Mouse (Mus musculus): ENCODE data around the gene Map3k11. TPM values are rescaled to one million over a fixed set of nuclear protein-coding genes. Genes with fewer than 3 reads are reported as not detected.

Map3k11 gene
- 10 to 100 TPM; 13.0 to 16.1 TPM for total RNA-seq (2021)
- long read RNA-seq, partial matches to known transcripts = 8 of 9 reads
- long read RNA-seq, other reads (novel, unspliced or antisense) = 1 of 9 reads

DNA sequence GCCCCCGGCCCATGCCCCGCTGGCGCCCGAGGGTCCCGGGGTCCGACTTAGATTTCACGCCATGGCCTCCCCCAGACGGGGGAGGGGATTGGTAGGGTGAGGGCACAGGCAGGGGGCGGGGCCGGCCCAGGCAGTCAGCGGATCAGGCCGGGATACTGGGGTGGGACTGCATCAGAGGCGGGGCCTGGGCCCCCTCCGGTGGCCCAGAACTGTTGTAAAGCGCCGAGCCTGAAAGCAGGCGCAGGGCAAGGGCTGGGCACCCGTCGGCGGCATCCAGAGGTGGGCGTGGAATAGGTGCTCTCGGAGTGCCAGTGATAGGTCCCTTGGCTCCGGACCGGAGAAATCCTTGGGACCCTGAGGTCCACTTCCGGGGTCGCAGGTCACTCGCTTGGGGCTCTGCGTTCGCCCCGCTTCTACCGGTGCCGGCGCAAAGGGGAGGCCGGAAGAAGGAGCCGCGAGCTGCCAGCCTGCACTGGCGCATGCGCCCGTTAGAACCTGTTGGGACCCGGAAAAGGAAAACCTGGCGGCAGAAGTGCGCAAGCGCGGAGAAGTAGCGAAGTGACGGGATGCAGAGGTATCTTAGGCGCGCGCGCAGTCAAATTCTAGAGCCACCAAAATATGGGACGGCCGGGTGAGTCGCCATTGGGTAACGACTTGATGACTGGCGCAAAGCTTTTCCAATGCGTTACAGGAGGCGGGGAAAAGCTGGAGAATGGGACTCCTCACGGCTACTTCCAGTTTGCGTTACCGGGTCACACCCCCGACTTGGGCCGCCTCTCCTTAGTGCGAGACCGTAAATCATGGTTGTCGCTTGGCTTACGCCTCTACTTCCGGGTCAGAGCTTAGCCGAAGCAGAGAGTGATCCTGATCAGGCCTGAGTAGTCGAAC lies at the start of gene Map3k11, which contains the start of gene Pcnx3:
Map3k11 (plus strand) TSS at position 543 of the 888 bp plus-strand sequence.
Pcnx3 (minus strand) TSS at position 709 of the 888 bp plus-strand sequence.
- peak; percentile 96 to 98 for DNase-seq (ENCODE audit: low spot score in 2 of 2)

DNA sequence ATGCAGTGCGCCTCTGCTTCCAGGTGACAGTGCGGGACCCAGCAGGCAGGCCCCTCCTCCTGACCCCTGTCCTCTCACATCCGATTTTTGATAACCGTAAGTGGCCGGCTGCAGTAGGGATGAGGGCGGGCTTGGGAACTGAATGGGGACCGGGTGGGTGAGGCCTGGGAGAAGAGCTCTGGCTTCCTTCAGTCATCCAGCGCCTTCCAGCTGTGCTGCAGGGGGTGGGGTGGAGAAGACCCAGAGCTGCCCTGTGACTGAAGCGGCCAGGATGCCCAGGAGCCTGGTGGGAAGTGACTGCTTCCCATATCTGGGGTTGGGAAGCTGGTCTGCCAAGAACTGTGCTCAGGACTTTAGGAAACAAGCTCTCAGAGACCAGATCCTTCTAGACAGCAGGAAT lies 48.2 kb upstream of the Map3k11 start:
- no peak for DNase-seq (ENCODE audit: low spot score in 2 of 2)

DNA sequence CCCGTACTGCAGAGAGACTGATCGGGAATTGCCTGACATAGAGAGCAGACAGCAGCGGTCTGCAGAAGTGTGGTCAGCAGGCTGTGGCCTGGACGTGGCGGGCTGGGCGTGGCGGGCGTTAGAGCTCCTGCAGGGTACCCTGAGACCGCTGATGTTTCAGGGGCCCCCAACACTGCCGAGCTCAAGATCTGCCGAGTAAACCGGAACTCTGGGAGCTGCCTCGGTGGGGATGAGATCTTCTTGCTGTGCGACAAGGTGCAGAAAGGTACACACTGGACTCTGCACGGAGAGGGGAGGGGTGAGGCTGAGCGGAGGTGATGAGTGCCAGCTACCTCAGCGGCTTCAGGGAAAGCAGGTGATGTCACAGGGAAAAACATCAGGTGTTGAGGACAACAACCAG lies 47.5 kb upstream of the Map3k11 start:
- no peak for DNase-seq (ENCODE audit: low spot score in 2 of 2)

DNA sequence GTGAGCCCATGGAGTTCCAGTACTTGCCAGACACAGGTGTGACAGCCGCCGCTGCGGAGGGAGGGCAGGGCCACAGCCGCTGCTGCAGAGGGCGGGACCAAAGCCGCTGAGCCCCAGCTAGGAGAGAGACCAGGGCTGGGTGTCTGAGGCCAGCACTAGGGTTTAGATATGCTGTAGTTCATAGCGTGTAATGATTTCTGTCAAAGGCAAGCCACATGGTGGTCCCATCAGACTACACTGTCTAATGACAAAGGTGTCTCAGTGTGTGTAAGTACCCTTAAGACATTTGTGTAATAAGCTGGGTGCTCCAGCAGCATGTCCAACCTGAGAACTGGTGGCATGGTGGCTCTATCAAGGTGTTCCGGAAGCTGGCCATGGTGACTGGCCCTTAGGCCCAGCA lies 46.9 kb upstream of the Map3k11 start:
- no peak for DNase-seq (ENCODE audit: low spot score in 2 of 2)

DNA sequence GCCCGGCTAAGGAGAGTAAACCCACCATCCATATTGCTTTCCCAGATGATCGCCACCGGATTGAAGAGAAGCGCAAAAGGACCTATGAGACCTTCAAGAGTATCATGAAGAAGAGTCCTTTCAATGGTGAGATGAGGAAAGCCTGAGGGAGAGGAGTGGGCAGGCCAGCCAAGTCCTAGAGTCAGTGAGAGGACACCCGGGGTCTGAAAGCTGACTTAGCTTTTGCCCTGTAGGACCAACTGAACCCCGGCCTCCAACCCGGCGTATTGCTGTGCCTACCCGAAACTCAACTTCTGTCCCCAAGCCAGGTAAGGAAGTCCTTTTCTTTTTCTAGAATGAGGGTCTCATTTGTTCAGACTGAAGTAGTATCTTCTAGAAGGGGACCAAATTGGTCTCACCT lies 43.3 kb upstream of the Map3k11 start:
- DNase-seq (ENCODE audit: low spot score in 2 of 2) = no peak

DNA sequence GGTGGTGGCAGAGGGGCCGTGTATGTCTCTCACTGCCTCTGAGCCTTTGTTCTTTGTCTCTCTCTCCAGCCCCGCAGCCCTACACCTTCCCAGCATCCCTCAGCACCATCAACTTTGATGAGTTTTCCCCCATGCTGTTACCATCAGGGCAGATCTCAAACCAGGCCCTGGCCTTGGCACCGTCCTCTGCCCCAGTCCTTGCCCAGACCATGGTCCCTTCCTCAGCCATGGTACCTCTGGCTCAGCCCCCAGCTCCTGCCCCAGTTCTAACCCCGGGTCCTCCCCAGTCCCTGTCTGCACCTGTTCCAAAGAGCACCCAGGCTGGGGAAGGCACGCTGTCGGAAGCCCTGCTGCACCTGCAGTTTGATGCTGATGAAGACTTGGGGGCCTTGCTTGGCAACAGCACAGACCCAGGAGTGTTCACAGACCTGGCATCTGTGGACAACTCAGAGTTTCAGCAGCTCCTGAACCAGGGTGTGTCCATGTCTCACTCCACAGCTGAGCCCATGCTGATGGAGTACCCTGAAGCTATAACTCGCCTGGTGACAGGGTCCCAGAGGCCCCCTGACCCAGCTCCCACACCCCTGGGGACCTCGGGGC lies 41.7 kb upstream of the Map3k11 start:
- peak in 1 of 2 experiments; percentile 3 for DNase-seq (ENCODE audit: low spot score in 2 of 2)

DNA sequence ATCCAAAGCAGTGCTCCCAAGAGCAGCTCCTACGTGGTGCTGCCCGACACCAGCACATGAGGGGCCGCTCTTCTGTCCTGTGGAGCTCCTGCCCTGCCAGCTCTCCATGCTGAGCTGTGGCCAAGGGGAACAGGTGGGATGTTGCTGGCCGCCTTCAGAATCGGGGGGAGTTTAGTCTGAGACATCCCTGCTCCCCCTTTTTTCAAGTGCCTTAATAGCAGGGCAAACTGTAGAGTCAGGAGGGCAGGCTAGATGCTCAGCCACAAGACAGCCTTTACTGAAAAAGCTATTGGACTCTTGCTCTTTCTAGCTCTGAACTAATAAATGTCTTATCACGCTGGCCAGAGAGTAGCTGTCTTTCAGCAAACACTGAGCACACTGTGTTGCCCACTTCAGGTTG lies 40.8 kb upstream of the Map3k11 start:
- DNase-seq (ENCODE audit: low spot score in 2 of 2) = no peak

DNA sequence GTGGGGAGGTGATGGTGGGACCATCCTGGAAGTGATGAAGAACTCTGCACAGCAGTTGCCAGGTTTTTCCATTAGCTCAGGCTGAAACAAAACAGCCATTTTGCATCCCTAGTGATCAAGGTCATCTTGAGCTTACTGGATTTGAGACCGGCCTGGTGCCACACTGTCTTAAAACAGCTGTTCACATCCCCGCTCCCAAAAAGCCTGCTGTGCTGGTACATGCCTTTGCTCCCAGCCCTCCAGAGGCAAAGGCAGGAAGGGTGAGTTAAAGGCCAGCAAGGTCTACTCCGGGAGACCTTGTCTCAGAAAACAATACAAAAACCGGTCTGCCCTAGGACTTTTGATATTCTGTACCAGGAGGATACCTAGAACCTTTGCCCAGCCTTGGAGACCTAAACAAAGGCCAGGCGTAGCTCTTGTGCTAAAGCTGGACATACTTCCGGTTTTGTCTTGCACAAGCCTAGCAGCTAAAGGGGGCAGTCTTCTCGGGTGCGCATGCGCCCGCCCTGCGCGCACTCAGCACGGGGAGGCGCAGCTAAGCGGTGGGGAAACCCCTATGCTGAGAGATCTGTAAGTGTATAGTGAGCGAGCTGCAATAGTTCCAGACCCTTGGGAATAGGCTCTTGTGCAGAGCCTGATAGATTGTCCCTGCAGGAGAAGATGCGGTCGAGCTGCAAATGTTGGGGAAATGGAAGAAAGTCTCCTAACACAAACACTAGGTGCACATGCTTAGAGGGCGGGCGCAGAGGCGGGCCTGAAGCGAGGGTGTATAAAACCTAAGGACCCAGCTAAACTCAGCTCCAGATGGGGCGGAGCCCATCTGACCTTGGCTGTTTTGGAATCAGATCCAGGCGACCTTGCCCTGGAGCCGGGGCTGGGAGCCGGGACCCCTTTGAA lies 39.9 kb upstream of the Map3k11 start:
- DNase-seq (ENCODE audit: low spot score in 2 of 2) = peak; percentile 73 to 81

DNA sequence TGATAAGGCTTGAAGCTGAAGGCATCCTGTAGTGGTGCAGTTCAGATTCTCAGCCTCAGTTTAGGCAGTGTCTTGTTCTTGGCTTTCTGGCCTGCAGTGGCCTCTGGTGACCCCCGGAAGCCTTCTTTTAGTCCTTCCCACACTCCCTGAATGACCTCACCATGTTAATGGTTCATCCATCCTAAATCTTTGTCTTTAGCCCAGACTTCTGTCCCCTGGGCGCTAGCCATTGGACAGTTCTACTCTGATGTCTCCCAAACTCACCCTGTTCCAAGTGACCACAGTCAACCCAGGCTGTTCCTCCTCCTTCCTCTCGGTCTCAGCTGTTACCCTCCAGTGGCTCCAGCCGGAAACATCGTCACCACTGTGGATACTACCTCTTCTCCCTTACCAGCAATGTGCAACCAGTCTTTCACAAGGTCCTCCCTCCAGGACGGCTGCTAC lies 39.2 kb upstream of the Map3k11 start:
- DNase-seq (ENCODE audit: low spot score in 2 of 2) = no peak

DNA sequence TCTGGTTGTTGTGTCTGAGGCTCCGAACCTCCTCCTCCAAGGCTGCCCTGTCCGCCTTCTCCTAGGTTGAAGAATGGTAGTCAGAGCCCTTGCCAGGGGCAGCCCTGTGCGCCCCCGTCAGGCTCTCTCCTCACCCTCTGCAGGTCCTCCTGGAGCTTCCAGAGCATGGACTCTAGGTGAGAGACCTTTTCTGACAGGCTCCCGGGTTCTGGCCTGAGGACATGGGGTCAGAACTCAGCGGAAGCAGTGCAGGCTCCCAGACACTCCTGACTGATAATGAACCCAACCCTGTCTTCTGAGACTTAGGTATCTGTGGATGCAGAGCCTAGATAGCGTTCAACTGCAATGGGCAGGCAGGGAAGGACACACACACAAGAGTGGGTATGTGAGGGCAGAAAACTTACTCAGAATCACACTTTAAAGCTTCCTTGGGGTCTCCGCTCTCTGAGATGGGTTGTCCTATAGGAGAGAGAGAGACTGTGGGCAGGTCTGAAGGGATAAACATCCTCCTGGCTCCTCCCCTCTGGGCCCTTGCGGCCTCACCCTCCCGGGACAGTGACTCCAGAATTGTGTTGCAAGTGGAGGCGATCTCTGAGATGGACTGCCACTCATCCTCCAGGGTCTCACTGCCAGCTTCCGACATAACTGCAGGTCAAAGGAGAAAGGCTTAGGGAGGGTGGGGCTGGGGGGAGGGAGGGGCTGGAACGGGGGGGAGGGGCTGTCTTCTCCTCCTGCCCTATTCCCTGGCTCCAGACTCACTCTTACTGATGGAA lies 36.9 kb upstream of the Map3k11 start:
- no peak for DNase-seq (ENCODE audit: low spot score in 2 of 2)

DNA sequence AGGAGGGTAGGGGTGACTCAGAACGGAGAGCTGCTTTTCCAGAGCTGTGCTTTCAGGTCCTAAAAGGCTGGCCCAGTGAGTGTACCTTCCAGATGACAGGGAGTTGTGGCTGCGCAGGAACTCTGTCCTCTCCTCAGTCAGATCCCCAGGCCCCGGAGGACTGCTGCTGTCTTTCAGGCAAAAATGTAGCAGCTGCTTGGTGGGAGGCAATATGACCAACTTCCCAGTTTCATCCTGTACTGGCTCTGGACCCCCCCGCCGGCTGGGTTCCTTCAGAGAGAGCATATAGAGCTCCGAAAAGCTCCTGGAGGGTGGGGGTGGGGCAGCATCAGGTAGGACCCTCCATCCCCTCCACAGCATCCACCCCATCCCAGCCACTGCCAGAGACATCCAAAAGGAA lies 36.0 kb upstream of the Map3k11 start:
- DNase-seq (ENCODE audit: low spot score in 2 of 2) = no peak

DNA sequence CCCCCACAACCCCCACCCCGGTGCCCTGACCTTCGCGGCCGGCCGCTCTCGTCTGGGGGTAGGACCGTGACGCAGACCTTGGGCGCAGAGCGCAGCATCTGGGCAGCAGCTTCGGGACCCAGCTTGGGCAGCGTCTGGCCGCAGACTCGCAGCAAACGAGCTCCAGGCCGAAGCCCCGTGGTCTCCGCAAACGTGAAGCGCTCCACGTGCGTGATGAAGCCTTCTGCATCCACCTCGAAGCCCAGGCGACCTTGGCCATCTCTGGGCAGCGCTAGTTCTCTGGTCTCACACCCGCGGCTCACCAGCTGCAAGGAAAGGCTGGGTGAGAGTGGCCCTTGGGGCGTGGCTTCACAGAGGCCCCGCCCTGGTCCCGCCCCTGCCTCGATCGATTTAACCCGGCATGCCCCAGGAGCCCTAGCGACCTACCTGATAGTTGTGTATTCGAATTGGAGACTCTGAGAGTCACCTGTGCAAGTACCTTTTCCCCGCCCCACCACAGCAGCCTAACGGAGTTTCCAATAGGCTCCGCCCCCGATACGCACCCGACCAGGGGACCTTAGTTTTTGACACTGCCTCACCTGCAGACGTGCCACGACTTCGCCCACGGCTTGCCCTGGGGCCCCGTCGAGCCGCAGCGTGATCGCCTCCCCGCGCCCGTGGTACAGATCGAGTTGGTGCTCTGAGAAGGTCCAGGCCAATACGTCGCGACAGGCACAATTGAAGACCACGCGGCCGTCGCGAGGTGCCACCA lies 34.4 kb upstream of the Map3k11 start:
- peak in 1 of 2 experiments; percentile 36 for DNase-seq (ENCODE audit: low spot score in 2 of 2)

DNA sequence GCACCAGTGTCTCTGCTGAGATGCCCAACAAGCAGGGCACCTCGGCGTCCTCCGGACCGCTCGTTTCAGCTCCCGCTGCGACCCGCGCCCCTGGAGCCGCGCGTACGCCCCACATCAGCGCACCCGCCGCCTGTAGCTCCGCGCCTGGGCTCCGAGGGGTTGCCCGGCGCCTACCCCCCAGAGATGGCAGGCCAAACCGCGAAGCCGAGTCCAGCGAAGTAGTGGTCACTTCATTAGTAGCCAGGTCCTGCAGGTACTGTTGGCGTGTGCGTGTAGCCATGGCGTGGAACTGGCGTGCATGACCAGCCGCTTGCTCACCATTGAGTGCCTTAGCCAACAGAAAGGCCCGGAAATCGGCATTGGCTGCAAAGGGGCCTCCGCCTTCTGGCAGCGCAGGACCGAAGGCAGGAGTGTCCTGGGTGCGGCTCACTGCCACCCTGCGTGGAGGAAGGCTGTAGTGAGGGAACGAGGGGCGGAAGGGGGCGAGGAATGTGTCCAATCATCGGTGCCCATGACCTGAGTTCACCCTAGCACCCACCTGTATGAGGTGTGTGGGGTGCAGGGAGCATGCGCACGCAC lies 33.7 kb upstream of the Map3k11 start:
- DNase-seq (ENCODE audit: low spot score in 2 of 2) = no peak

DNA sequence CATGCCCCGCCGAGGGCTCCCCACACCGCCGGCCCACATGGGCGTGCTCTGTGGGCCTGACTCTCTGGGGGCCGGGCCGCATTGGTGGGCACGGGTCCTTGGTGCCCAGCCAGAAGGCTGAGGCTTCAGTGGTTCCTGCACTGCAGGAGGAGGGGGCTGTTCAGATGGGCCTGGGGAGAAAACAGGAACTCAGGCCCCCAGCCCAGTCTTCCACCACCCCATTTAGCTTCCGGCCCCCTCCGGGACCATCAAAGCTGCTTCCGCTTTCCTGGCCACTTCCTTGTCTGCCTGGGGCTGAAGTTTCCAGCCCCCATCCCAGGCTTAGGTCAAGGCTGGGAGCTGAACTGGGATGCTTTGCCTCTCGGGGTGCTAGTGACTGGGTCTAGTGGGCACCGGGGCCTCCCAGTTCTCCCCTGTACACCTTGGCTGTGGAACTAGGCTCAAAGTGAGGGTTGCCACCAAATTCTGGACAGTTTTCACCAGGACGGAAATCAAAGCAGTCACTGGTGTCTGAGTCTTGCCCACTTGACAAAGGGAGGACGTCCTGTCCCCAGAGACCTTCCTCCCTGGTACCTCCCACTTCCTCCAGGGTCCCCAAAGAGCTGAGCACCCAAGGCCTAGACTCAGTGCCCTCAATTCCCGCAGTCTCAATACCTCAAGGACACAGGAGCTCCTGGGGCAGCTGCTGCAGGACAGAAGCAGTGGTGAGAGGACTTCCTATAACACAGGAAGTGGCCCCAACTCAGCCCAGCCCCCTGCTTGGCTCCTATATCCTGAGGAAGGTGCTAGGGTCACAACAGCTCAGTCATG lies 27.4 kb upstream of the Map3k11 start:
- no peak for DNase-seq (ENCODE audit: low spot score in 2 of 2)

DNA sequence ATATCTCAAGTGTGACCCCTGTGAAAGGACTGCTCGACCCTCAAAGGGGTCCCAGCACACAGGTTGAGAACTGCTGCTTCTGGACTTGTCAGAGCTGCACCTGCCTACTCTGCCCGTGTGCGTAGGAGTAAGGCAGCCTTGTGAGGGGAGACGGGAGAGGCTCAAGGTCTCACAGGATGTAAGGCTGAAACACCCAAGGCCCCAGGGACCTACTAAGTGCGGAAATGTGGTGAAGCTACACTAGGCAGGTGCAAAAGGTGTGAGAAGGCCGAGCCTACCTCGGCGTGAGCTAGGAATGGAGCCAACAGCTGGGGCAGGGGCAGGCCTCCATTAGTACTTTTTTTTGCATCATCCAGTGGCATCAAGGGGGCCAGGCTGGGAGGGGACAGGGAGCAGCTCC lies 26.2 kb upstream of the Map3k11 start:
- DNase-seq (ENCODE audit: low spot score in 2 of 2) = no peak

DNA sequence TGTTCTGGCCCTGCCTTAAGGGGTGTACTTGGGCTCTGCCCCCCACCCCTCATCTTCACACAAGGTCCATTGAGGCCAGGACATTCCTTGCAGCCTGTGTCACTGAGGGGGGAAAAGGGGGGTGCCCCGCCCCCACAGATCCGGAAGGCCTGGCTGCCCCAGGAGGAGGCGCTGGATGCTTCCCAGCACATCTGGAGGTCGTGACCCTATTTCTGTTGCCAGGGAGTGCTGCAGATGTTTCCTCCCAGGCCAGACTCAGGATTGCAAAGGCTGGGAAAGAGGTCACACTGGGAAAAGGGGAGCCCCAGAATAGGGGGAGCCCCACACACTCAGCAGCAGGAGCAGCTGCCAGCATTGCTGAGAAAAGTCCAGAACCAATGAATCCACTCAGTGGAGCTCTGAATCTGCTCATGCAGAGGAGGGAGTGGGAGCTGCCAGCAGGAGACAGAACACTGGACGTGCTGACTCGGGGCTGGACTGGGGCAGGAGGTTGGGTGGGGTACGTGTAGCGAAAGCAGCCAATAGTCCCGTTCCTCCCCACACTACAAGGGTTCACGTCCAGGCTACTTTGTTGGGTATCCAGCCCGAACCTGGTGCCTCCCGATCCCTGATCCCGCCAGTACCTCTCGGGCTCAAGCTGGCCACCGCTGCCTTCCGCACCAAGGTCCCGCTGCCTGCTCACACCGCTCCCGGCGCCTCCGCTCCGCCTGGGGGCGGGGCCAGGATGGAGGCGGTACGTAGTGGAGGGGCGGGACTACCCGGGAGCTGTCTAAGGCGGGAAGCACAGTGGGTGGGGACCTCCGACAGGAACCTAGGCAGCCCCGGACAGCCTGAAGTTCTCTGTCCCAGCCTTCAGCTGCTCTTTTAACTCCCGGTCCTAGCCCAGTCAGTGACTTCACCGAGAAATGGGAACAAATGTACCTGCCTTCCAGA lies 25.3 kb upstream of the Map3k11 start, which contains the start of gene Sipa1:
Sipa1 (minus strand) TSS at position 727 of the 933 bp plus-strand sequence.
- peak; percentile 79 to 82 for DNase-seq (ENCODE audit: low spot score in 2 of 2)

DNA sequence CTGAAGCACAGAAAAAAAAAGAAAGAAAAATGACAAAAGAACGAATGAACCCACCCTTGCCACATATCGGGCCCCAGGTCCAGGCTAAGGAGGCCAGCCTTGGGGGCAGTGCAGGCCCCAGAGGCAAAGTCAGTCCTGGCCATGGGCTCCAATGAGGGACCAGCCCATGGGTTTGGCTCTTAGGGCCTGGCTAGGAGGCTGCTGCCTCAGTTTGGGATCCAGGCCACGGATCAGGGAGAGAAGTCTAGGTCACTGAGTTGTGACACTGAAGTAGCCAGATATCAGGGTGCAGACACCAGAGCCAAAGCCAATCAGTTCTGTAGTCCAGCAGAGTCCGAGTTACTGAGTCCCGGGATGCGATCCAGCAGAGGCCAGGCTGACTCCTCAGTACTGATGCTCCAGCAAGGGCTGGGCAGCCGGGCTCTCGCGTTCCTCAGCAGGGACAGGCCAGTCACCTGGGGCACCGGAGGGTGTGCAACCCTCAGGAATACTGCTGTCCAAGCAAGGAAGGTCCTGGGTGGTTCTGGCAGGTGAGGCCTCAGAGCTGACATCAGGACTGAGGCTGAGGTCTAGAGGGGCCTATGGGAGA lies 23.8 kb upstream of the Map3k11 start:
- no peak for DNase-seq (ENCODE audit: low spot score in 2 of 2)
